Mouse (Mus musculus) MEL (cell line): ENCODE measurements around the gene Tarbp1. TPM values are rescaled to one million over a fixed set of nuclear protein-coding genes. Genes with fewer than 3 reads are reported as not detected.

Experiments used
- DNase-seq: peaks from one replicate; pipeline ENCODE4 v3.0.0; 2011; ENCODE audit warnings: low read depth, low spot score
- H3K27ac ChIP-seq: 2 replicates; pipeline ENCODE4 v1.5.1; 2012; ENCODE audit warnings: low read depth, mild to moderate bottlenecking, control low read depth, low read length, moderate library complexity; ENCODE audit not compliant: control insufficient read depth
- H3K27me3 ChIP-seq, 2 experiments: fragments of 150-350 bp in 1 of 2; sonication (generic) in 1 of 2; 2 replicates each; pipeline ENCODE4 v1.6.1; 2012; ENCODE audit warnings: low read length in 2 of 2, mild to moderate bottlenecking in 2 of 2, improper control_type of control experiment in 1 of 2, moderate library complexity in 1 of 2; ENCODE audit not compliant: insufficient read depth in 2 of 2, control insufficient read depth in 1 of 2
- H3K36me3 ChIP-seq, 2 experiments: 2 replicates each; pipeline ENCODE4 v1.6.1; 2012 to 2014; ENCODE audit warnings: low read length in 2 of 2, improper control_type of control experiment in 1 of 2, inconsistent platforms in 1 of 2, mild to moderate bottlenecking in 1 of 2; ENCODE audit not compliant: insufficient read depth in 2 of 2, control insufficient read depth in 1 of 2
- H3K4me1 ChIP-seq, 2 experiments: fragments of 150-350 bp in 1 of 2; sonication (generic) in 1 of 2; 2 replicates each; pipeline ENCODE4 v1.6.1; 2012; ENCODE audit warnings: low read length in 2 of 2, improper control_type of control experiment in 1 of 2, mild to moderate bottlenecking in 1 of 2; ENCODE audit not compliant: insufficient read depth in 2 of 2, control insufficient read depth in 1 of 2
- H3K4me3 ChIP-seq, 2 experiments: fragments of 150-350 bp in 1 of 2; sonication (generic) in 1 of 2; 2 replicates each; pipeline ENCODE4 v1.5.1; 2012; ENCODE audit warnings: low read depth in 2 of 2, low read length in 2 of 2, mild to moderate bottlenecking in 2 of 2, moderate library complexity in 2 of 2, control low read depth in 1 of 2, improper control_type of control experiment in 1 of 2; ENCODE audit not compliant: control insufficient read depth in 1 of 2, insufficient read depth in 1 of 2
- H3K79me2 ChIP-seq: 2 replicates; pipeline ENCODE4 v1.6.1; 2012; ENCODE audit warnings: mild to moderate bottlenecking, low read length, moderate library complexity; ENCODE audit not compliant: control insufficient read depth, poor library complexity, insufficient read depth
- H3K9ac ChIP-seq: 2 replicates; pipeline ENCODE4 v1.6.1; 2012; ENCODE audit warnings: low read depth, mild to moderate bottlenecking, control low read depth, low read length, moderate library complexity; ENCODE audit not compliant: control insufficient read depth, poor library complexity, severe bottlenecking
- H3K9me3 ChIP-seq: fragments of 150-350 bp; sonication (generic); replicated peaks from 2 replicates; pipeline ENCODE4 v1.6.1; 2012; ENCODE audit warnings: mild to moderate bottlenecking, low read length, improper control_type of control experiment, moderate library complexity; ENCODE audit not compliant: insufficient read depth
- BHLHE40 ChIP-seq: IDR thresholded peaks from 2 replicates; pipeline ENCODE4 v1.6.1; 2012; ENCODE audit warnings: low read depth, mild to moderate bottlenecking, inconsistent platforms, low read length, improper control_type of control experiment, borderline replicate concordance
- CHD1 ChIP-seq: IDR thresholded peaks from 2 replicates; pipeline ENCODE4 v1.6.1; 2012; ENCODE audit warnings: low read depth, mild to moderate bottlenecking, inconsistent platforms, low read length, improper control_type of control experiment
- CTCF ChIP-seq, 3 experiments: IDR thresholded peaks in 2 of 3; conservative IDR thresholded peaks in 1 of 3; 2 replicates each; pipeline ENCODE4 v1.5.1; 2011 to 2012; ENCODE audit warnings: low read length in 3 of 3, low read depth in 2 of 3, mild to moderate bottlenecking in 2 of 3, improper control_type of control experiment in 1 of 3, inconsistent platforms in 1 of 3, mixed read lengths in 1 of 3, moderate library complexity in 1 of 3; ENCODE audit not compliant: control insufficient read depth in 1 of 3, insufficient read depth in 1 of 3, poor library complexity in 1 of 3, severe bottlenecking in 1 of 3
- E2F4 ChIP-seq: IDR thresholded peaks from 2 replicates; pipeline ENCODE4 v1.6.1; 2011; ENCODE audit warnings: low read depth, low read length, improper control_type of control experiment, borderline replicate concordance
- ELF1 ChIP-seq: IDR thresholded peaks from 2 replicates; pipeline ENCODE4 v1.6.1; 2014; ENCODE audit warnings: low read depth, mild to moderate bottlenecking, inconsistent platforms, low read length, improper control_type of control experiment, moderate library complexity
- EP300 ChIP-seq, 2 experiments: IDR thresholded peaks; 2 replicates each; pipeline ENCODE4 v1.6.1; 2011; ENCODE audit warnings: improper control_type of control experiment in 2 of 2, low read length in 2 of 2, low read depth in 1 of 2, mild to moderate bottlenecking in 1 of 2
- GABPA ChIP-seq: IDR thresholded peaks from 2 replicates; pipeline ENCODE4 v1.6.1; 2012; ENCODE audit warnings: low read depth, mild to moderate bottlenecking, inconsistent platforms, low read length, improper control_type of control experiment, moderate library complexity
- GATA1 ChIP-seq: IDR thresholded peaks from 2 replicates; pipeline ENCODE4 v1.6.1; 2011; ENCODE audit warnings: low read depth, low read length, improper control_type of control experiment
- MAX ChIP-seq: IDR thresholded peaks from 2 replicates; pipeline ENCODE4 v1.6.1; 2011; ENCODE audit warnings: low read length, improper control_type of control experiment
- MYB ChIP-seq: IDR thresholded peaks from 2 replicates; pipeline ENCODE4 v1.6.1; 2011; ENCODE audit warnings: mild to moderate bottlenecking, low read depth, low read length, improper control_type of control experiment
- MYC ChIP-seq: IDR thresholded peaks from 2 replicates; pipeline ENCODE4 v1.6.1; 2011; ENCODE audit warnings: low read depth, mild to moderate bottlenecking, low read length, improper control_type of control experiment, moderate library complexity
- POLR2AphosphoS2 ChIP-seq: IDR thresholded peaks from 2 replicates; pipeline ENCODE4 v1.6.1; 2011; ENCODE audit warnings: low read length, improper control_type of control experiment
- POLR2AphosphoS5 ChIP-seq: IDR thresholded peaks from 2 replicates; pipeline ENCODE4 v1.6.1; 2012; ENCODE audit warnings: low read depth, borderline replicate concordance, mild to moderate bottlenecking, inconsistent platforms, low read length, moderate library complexity, mixed read lengths
- RAD21 ChIP-seq: IDR thresholded peaks from 2 replicates; pipeline ENCODE4 v1.6.1; 2011; ENCODE audit warnings: mild to moderate bottlenecking, low read depth, low read length, improper control_type of control experiment
- RCOR1 ChIP-seq: IDR thresholded peaks from 2 replicates; pipeline ENCODE4 v1.6.1; 2012; ENCODE audit warnings: low read depth, mild to moderate bottlenecking, inconsistent platforms, low read length, improper control_type of control experiment
- SMC3 ChIP-seq: IDR thresholded peaks from 2 replicates; pipeline ENCODE4 v1.6.1; 2011; ENCODE audit warnings: low read depth, low read length, improper control_type of control experiment
- ZC3H11A ChIP-seq: IDR thresholded peaks from 2 replicates; pipeline ENCODE4 v1.6.1; 2012; ENCODE audit warnings: low read depth, mild to moderate bottlenecking, inconsistent platforms, low read length, improper control_type of control experiment
- polyA plus RNA-seq, 2 experiments: library from polyadenylated mRNA; stranded (reverse) in 1 of 2; unstranded in 1 of 2; fragments of >175 nt in 1 of 2; fragments of >200 nt in 1 of 2; gene quantifications; 2 replicates each; pipeline versions ENCODE4 v1.2.1 to v1.2.4; 2012; ENCODE audit warnings: low replicate concordance in 2 of 2, low read depth in 1 of 2; ENCODE audit not compliant: insufficient read length in 2 of 2, insufficient read depth in 1 of 2, missing spikeins in 1 of 2
- total RNA-seq: library from RNA; depleted of rRNA; stranded (reverse); fragments of 300-350 nt; gene quantifications from 2 replicates; pipeline ENCODE4 v1.2.3, GENCODE M21; 2012

The Tarbp1 gene
- total and polyA plus RNA-seq, 3 experiments, result 5.4 to 8.4 TPM; not detected in 1

GRCm38 (mm10) chr8:126494160-126495110, 19.6 kb upstream of the Tarbp1 start (continued):
- TF ChIP-seq BHLHE40 (no peak), MYC (0 out of 2 replicates have a peak, but pooled peaks have one; percentile 27), POLR2AphosphoS5 (no peak), E2F4 (no peak)

- Histone ChIP-seq H3K79me2 (no peaks in the 10 kb centered on the region), H3K4me3 (no peak overlapping the region), H3K9me3 (no peaks in the 10 kb centered on the region), H3K4me1 (peaks cover 2 to 8% of the 10 kb centered on the region in 2 experiments; a peak in 2 of 4 replicates), H3K27ac (no peak overlapping the region), H3K36me3 (no peaks in the 10 kb centered on the region), H3K27me3 (no peaks in the 10 kb centered on the region), H3K9ac (no peak overlapping the region)
- no peak for TF ChIP-seq ELF1
- peak; percentile 69 for TF ChIP-seq SMC3
- TF ChIP-seq GATA1, result 0 out of 2 replicates have a peak, but pooled peaks have one; percentile 8
- no peak for TF ChIP-seq EP300 (IDR thresholded peaks at IDR 0.05; ENCODE audit: low read depth in 1 of 2, low read length in 2 of 2)
- no peak for TF ChIP-seq CHD1
- no peak for TF ChIP-seq GABPA
- no peak for TF ChIP-seq POLR2AphosphoS2
- TF ChIP-seq CTCF (IDR thresholded peaks at IDR 0.05 in 2 of 3, conservative IDR thresholded peaks at IDR 0.05 in 1 of 3; ENCODE audit: control insufficient read depth in 1 of 3, insufficient read depth in 1 of 3, low read depth in 2 of 3, low read length in 3 of 3, poor library complexity in 1 of 3, severe bottlenecking in 1 of 3), result peak; percentile 82 to 91 (median 85)
- peak; percentile 81 for TF ChIP-seq RAD21
- TF ChIP-seq ZC3H11A, result peak; percentile 62
- DNase-seq, result peak; percentile 79
These were observed 8.1 kb upstream of the Tarbp1 start for GRCm38 (mm10) chr8:126482938-126483337.

GRCm38 (mm10) chr8:126482348-126482720, 7.5 kb upstream of the Tarbp1 start:
- no peaks in the 10 kb centered on the region for H3K36me3 ChIP-seq
- H3K9me3 ChIP-seq, result no peaks in the 10 kb centered on the region
- no peak overlapping the region for H3K27ac ChIP-seq
- no peak for TF ChIP-seq RCOR1
- no peak for TF ChIP-seq MYB
- TF ChIP-seq MAX, result no peak
- H3K9ac ChIP-seq, result no peak overlapping the region
- no peak for DNase-seq
- H3K4me3 ChIP-seq, result no peak overlapping the region
- peaks cover 2 to 8% of the 10 kb centered on the region in 2 experiments; a peak in 2 of 4 replicates for H3K4me1 ChIP-seq
- 0 out of 4 replicates have a peak, but pooled peaks cover 0 to 1% of the 10 kb centered on the region in 2 experiments for H3K27me3 ChIP-seq
- no peaks in the 10 kb centered on the region for H3K79me2 ChIP-seq
